Mouse (Mus musculus) ovary, adult 18-20 months (tissue): Measurements from ENCODE around the gene Scgb2b12.
"Not testable (repeated sequence)": the region's sequence is repeated elsewhere in the genome, so short reads cannot be mapped to it uniquely, and the experiment has no call there.

ENCODE experiments used
- DNase-seq: peaks from one replicate; pipeline ENCODE4 v3.0.0; 2022; ENCODE audit warnings: low spot score, mixed read lengths

Scgb2b12 gene

GRCm38 (mm10) chr7:32327145-32327544, at the start of gene Scgb2b12:
TSS of gene Scgb2b12 (minus strand) at chr7:32327245.
- DNase-seq = not testable (repeated sequence)

GRCm38 (mm10) chr7:32333882-32334281, 6.8 kb upstream of the Scgb2b12 start, which contains the start of gene Scgb1b12:
TSS of gene Scgb1b12 (plus strand) at chr7:32334182.
- not testable (repeated sequence) for DNase-seq
